8 mouse cellular contexts compared by ENCODE assay signal in genomic region chr8:69625095-69625789, GRCm38 (mm10). TPM values are rescaled to one million over a fixed set of nuclear protein-coding genes. Genes with fewer than 3 reads are reported as not detected.
DNase-seq lines count a peak whose midpoint lies in the region; ATAC-seq lines count a peak whose summit lies in the region.

Zfp868 (minus strand) TSS chr8:69625548.

- peak within 1 kb of the TSS; percentile 89 for H3K4me3 ChIP-seq in lung, embryonic 16.5 days (ENCODE audit: low read length)

- H3K27ac ChIP-seq in lung, embryonic 16.5 days (ENCODE audit: low read length): peak within 1 kb of the TSS; percentile 98

- DNase-seq in MEL-GATA-1-ER (ENCODE audit: extremely low read depth, low read depth): peak; percentile 97
- DNase-seq in cerebellum, adult 8-10 months: peak; percentile 99
- DNase-seq in forelimb bud, embryonic 11.5 days (ENCODE audit: low read depth, low spot score): peak; percentile 97
- DNase-seq in layer of hippocampus, adult 9-10 months (ENCODE audit: low spot score): peak; percentile 93
- peak; percentile 98 for DNase-seq in ovary, postnatal 10 days (ENCODE audit: low spot score)
- peak; percentile 98 to 99 for DNase-seq in thymus, postnatal 10 days (ENCODE audit: low spot score in 2 of 2)

- H3K9ac ChIP-seq in lung, embryonic 16.5 days (ENCODE audit: low read length): peak within 1 kb of the TSS; percentile 98

- H3K4me2 ChIP-seq in lung, embryonic 16.5 days (ENCODE audit: low read depth, low read length): peak within 1 kb of the TSS; percentile 81

- peak; percentile 99 for ATAC-seq in hematopoietic stem cell, adult 5-6 weeks (replicated peaks in 1 of 2; ENCODE audit: insufficient read depth in 1 of 2, low FRiP score in 2 of 2, low TSS enrichment in 1 of 2, low read depth in 1 of 2, poor library complexity in 2 of 2, severe bottlenecking in 2 of 2)
- ATAC-seq in lung, embryonic 16.5 days (ENCODE audit: low read depth): peak; percentile 99

- under 1% methylated on average over 33 of the region's 41 CpGs for WGBS in lung, embryonic 16.5 days

- no peaks in the 10 kb centered on the region for H3K36me3 ChIP-seq in lung, embryonic 16.5 days (ENCODE audit: control insufficient read depth, insufficient read depth, low read length)

- no peaks in the 10 kb centered on the region for H3K27me3 ChIP-seq in lung, embryonic 16.5 days (ENCODE audit: control insufficient read depth, insufficient read depth, low read depth, low read length)

- H3K4me1 ChIP-seq in lung, embryonic 16.5 days (replicated peaks; ENCODE audit: control insufficient read depth, insufficient read depth, low read length): peaks cover 2% of the 10 kb centered on the region; the same call in 1 of the 2 replicates

- no peaks in the 10 kb centered on the region for H3K9me3 ChIP-seq in lung, embryonic 16.5 days (ENCODE audit: control insufficient read depth, low read length)

RNA-seq across cellular contexts. Expression of gene Zfp868, which starts in this region (rescaled TPM):
- 22.6 and 27.9 TPM in 2 replicates for total RNA-seq in hematopoietic stem cell, adult 5-6 weeks (2017)
- 22.1 and 24.3 TPM in 2 replicates for polyA plus RNA-seq in lung, embryonic 16.5 days (2015; fragmentation: Nextera tagmentation; extraction: Ambion mirVana)

Comparison
In these comparisons a context has a peak if more than half of its experiments do, and no peak if none do; other contexts are left out.
1. Peak in every context shown above with its lines: DNase-seq, ATAC-seq, H3K4me3 ChIP-seq and H3K27ac ChIP-seq.